Mouse (Mus musculus) left cerebral cortex, postnatal 10 days (tissue): ENCODE results near the gene Calm3. TPM values are rescaled to one million over a fixed set of nuclear protein-coding genes. Genes with fewer than 3 reads are reported as not detected.
"Not testable (repeated sequence)": the region's sequence is repeated elsewhere in the genome, so short reads cannot be mapped to it uniquely, and the experiment has no call there.

Experiments used
- DNase-seq, 2 experiments: peaks; one replicate each; pipeline ENCODE4 v3.0.0; 2021 to 2022; ENCODE audit warnings: low spot score in 2 of 2, mixed read lengths in 1 of 2; ENCODE audit errors: extremely low spot score in 1 of 2
- intact Hi-C: fragments of 180-260 bp; cut with DNase I; formaldehyde crosslinking; loops from one replicate; pipeline ENCODE4 v1.15.1; 2025
- total RNA-seq, 2 experiments: library from RNA; stranded (reverse); gene quantifications; 2 replicates each; pipeline ENCODE4 v1.2.3; 2021

Gene Calm3
- total RNA-seq = 1,000 to 10,000 TPM; 2,071 to 2,081 TPM

DNA sequence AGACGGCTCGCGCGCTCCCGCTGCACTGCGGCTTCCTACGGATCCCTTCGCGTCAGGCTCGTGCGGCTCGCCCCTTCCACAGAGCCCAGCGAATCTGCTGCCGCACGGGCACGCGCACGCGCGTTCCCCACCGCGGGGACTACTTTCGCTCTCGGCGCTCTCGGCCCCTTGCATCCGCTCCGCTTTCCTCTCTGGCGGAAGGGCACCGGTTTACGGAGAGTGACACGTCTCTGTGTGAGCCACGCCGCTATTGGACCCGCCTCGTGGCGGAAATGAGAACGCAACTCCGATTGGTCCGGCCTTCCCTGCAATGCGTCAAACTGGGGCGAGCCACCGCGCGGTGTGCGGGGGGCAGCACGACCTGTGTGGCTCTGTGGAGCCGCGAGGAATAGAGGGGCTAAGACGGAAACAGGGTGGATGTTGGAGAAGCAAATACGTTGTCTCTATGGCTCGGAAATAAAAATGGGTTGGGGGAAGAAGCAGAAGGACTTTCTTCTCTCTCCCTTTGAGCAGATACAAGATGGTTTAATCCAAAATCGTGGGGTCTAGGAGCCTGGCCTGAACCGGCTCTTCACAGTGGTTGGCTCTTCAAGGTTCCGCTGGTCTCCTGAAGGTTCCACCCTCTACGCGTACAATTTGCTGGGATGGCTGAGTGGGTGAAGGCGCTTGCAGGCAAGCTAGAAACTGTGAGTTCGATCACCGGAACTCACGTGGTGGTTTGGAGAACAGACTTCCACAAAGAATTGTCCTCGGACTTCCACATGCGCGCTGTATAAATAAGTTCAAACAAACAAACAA lies at the start of gene Calm3:
Calm3 (minus strand) TSS at position 78 of the 798 bp plus-strand sequence.
- intact Hi-C loops = no loop called here
- peak; percentile 99 to 100 for DNase-seq

DNA sequence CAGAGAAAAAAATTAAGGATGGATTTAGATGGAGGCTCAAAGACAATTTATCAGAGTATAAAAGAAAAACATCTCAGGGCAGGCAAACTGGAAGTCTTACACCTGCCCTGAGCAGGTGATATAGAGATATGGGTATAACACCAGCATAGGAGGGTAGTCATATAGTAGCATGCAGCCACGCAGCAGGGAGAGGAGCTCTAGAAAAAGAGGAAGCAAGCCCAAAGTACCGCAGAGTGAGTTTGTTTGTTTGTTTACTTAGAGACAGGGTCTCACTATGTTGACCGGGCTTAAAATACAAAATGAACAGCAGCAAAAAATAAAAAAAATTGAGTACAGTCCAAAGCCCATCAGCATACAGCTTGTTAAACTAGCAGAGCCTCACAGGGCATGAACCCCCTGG lies 47.2 kb upstream of the Calm3 start:
- intact Hi-C loops = no loop called here
- no peak for DNase-seq

DNA sequence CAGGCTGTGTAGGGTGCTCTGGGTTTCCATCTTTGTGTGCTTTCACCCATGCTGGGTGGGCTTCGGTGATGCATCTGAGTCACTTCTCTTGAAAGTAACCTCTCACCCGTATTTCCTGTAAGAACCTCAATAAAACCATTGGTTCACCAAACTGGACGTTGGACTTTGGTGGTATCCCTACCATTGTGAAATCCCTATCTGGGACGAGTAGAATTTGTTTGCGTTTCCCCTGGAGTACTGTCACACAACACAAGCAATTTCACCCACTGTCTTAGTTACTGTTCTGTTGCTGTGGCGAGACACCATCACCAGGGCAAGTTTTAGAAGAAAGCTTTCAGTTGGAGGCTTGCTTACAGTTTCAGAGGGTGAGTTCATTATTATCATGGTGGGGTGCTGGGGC lies 44.5 kb upstream of the Calm3 start:
- intact Hi-C loops = no loop called here
- DNase-seq = no peak

GRCm38 (mm10) chr7:16961678-16962077 lies 37.8 kb upstream of the Calm3 start:
- intact Hi-C loops = no loop called here
- no peak for DNase-seq

DNA sequence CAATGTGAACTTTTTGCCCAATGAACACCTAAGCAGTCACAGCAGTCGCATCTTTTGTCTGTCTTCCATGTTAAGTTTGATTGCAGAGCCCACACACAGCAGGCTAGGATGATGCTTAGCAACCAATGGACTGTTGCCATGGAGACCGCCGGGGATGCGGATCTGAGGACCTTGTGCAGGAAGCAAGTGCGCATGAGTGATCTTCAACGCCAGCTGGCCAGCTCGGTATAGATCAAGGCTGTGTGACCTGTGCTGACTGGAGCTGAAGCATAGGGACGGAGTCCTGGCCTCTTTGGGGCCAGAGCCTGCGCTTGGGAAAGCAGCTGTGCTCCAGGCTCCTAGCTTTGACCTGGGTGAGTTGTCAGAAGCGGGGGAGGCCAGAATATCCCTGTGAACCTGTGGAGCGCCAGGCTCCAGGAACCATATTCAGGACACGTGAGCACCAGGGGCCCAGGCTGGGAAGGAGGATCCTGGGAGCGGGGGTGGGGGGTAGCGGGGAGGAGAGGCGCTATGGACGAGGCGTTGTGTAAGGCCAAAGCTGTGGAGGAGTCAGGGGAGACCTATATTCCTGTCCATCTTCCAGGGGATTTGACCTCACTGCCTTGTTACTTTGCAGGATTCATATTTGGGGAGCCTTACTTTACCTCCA lies 35.7 kb upstream of the Calm3 start, which contains the start of gene Pnmal1:
Pnmal1 (plus strand) TSS at position 141 of the 649 bp plus-strand sequence.
- intact Hi-C loops = no loop called here
- peak; percentile 92 to 94 for DNase-seq

DNA sequence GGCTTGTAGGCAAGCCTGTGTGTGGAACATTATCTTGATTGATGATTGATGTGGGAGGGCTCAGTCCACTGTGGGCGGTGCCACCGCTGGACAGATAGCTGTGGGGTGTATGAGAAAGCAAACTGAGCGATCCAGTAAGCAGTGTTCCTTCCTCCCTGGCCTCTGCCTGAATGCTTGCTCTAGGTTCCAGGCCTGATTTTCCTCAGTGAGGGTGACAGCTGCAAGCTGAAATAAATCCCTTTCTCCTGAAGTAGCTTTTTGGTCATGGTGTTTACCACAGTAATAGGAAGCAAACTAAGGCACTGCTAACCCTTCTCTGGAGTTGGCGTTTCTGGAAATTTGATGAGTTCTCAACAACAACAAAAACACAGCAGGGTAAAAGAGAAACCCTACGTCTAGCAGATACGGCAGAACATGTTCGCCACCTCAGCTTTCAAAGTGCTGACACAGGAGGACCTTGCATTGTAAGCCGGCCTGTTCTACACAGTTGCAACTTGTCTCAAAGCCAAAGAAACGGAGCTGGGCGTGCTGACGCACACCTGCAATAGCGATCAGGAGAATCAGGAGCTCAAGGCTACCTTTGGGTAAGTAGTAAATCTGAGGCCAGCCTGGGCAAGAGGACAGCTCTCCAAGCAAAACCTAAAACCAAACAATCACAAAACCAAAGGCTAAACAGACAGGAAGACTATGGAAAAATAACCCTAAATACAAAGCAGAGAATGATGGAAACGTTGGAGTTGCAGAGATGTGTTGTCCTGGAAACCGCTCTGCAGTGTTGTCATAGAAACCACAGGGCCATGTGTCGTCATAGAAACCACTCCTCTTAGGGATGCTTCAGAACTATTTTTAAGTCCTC lies 32.7 kb upstream of the Calm3 start:
- intact Hi-C loops = no loop called here

DNA sequence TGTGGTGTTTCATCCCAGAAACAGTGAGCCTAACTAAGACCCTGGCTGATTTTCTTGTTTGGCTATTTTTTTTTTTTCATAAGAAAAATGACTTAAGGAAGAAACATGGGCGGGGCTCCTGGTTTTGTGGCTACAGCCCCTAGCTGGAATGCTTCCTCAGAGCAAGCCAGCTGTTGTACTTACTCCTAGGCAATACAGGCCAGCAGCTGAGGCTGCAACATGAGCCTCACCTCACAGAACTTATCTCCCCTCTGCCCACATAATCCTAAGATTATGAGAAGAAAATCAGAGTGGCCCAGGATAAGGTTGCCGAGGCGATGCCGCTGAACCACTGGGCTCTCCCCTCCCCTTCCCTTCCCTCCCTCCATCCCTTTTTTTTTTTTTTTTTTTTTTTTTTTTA lies 31.8 kb upstream of the Calm3 start:
- DNase-seq = peak in 1 of 2 experiments; percentile 17
- intact Hi-C loops = no loop called here

More for the DNA sequence above, 32.7 kb upstream of the Calm3 start:
- DNase-seq = peak; percentile 34 to 83

DNA sequence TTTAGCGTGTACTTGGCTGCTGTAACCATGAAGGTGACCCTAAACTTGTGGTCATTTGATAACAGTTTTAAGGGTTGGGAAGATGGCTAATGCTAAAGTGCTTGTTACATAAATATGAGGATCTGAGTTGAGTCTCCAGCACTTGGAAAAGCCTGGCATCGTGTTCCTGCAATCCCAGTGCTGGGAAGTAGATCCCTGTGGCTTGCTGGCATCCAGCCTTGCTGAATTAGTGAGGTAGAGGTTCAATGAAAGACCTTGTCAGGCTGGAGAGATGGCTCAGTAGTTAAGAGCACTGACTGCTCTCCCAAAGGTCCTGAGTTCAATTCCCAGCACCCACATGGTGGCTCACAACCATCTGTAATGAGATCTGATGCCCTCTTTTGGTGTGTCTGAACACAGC lies 29.9 kb upstream of the Calm3 start:
- intact Hi-C loops = loop anchor here (5.0 kb wide), 1 partner anchor 109 kb away; the partner anchor contains the start of gene Hif3a
- DNase-seq = not testable (repeated sequence)

DNA sequence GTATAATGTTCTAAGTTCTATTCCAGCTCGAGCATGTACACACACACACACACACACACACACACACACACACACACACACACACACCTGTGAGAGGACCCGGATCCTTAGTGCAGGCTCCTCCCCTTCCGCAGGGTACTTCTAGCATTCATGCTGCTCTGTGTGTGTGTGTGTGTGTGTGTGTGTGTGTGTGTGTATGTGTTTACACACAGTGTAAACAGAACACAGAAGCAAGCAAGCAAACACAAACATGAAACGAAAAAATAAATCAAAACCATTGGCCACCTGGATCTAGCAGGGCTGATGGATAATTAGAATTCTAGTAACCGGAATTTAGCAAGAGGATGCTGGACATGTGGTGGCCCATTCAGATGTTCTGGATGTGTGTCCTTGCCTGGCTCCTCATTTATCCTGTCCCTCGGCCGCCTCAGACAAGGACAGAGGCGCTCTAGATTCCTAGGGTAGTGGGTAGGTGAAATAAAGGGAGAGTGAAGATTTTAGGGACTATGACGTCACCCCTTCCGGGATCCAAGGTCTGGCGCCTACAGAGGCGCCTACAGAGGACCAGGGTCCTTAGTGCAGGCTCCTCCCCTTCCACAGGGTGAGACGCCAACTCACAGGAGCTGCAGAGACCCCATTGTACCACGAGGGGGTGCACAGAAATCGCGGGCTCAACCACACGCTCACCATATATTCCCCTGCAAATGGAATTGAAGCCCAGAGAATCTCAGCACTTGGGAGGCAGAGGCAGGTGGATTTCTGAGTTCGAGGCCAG lies 27.1 kb upstream of the Calm3 start:
- peak; percentile 79 to 86 for DNase-seq
- intact Hi-C loops = loop anchor here (1.0 to 5.0 kb wide), 3 partner anchors 19 to 111 kb away; partner anchors contain the start of gene Hif3a

DNA sequence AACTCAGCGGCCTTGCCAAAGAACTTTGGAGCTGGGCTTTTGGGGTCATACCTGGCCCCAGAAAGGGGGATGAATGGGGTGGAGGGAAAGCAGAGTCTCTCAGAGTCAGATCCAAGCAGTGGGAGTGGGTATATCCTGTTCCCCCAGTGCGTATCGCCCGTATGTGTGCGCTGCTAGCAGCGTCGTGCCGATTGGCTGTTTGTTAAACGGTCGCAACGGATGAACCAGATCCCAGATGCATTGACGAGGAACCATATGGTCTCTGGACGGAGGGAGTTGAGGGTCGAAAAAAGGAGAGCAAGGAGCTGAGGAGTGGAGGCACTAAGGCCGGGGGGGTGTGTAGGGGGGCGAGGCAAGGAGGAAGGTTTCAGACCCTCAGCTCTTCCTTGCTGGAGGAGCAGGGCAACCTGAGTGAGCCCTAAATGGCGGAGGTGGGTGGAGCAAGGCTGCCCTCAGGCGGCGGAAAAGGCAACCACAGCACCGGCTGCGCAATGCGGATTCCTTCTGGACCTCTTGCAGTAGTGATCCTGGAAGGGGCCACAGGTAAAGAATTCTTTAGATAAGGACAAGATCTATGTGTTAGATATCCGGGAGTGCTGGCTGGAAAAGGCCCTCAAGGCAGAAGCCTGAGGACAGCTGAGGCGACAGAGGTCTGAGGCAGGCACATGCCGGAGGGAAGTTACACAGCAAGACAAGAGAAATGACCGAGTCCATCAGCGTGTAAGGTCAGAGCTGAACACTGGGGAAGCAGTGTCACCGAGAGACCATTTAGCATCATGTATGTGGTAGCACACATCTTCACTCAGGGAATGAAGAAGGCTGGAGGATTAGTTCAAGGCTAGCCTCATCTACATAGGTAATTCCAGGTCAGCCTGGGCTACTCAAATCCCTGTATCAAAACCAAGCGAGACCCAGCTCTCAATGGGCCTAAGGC lies 26.3 kb upstream of the Calm3 start:
- peak; percentile 81 to 83 for DNase-seq
- intact Hi-C loops = loop anchor here (1.0 to 5.0 kb wide), 3 partner anchors 18 to 112 kb away; partner anchors contain the start of gene Hif3a

- no peak for DNase-seq
- intact Hi-C loops = no loop called here
Observed at GRCm38 (mm10) chr7:16948923-16949458, 25.1 kb upstream of the Calm3 start.

GRCm38 (mm10) chr7:16947959-16948361 lies 24.0 kb upstream of the Calm3 start:
- intact Hi-C loops = no loop called here
- peak in 1 of 2 experiments; percentile 73 for DNase-seq

GRCm38 (mm10) chr7:16947349-16947895 lies 23.5 kb upstream of the Calm3 start:
- DNase-seq = peak in 1 of 2 experiments; percentile 67

GRCm38 (mm10) chr7:16946441-16947348 lies 22.8 kb upstream of the Calm3 start:
- DNase-seq = peak in 1 of 2 experiments; percentile 61
- intact Hi-C loops = no loop called here

More at GRCm38 (mm10) chr7:16947349-16947895, 23.5 kb upstream of the Calm3 start:
- intact Hi-C loops = no loop called here

DNA sequence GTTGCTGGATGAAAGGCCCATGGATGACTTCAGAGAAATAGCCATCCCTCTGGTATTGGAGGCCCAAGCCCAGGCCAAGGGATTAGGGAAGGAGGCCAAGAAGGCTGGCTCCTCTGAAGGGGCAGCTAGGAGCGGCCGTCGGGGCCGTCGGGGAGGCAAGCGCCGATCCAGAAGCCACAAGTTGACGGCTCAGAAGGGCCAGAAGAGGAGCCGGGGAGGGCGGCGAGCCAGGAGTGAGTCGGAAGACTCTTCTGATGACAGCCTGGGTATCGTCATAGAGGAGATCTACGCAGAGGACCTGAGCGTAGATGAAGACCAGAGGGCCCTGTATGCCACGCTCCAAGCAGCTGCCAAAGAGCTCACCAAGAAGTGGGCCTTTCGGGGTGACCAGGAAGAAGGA lies 21.5 kb upstream of the Calm3 start:
- intact Hi-C loops = no loop called here
- peak in 1 of 2 experiments; percentile 59 for DNase-seq
